Mouse (Mus musculus) embryo, embryonic 11.5 days (tissue): ENCODE measurements around the gene Usp13.
A peak's percentile ranks its signal among the peaks of the same experiment; 100 is the strongest.

Experiments used
- DNase-seq: peaks from one replicate; pipeline ENCODE4 v3.0.0-alpha.2; 2012; ENCODE audit warnings: low read depth, low spot score

The Usp13 gene

DNA sequence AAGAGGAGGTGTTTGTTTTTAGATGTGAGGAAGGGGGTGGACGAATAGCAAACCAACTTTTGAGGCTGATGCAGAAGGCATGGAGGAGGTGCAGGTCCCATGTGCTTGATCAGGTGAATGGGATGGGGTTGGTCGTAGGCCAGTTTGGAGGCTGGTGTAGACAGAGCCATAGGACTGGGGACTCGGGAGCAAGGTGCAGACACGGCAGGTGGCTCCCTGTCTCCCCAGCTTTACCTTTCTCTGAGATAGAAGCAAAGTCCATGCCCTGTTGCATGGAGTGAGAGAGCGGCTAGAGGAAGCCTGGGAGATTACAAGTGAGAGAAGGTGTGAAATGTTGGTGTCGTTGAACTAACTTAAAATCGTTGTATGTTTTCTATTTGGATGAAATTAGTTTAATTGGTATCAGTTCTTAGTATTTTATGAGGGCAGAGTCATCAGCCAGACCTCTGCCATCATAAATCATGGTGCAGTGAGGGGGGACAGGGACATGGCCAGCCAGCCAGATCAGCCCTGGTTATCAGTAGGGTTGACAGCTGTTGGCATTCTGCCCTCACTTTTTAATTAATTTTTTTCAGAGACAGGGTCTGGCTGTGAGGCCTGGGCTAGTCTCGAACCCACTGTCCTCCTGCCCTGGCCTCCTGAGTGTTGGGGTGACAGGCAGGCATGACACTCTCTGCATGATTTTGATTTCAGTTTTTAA, 122.6 kb downstream of the Usp13 start:
- no peak for DNase-seq

DNA sequence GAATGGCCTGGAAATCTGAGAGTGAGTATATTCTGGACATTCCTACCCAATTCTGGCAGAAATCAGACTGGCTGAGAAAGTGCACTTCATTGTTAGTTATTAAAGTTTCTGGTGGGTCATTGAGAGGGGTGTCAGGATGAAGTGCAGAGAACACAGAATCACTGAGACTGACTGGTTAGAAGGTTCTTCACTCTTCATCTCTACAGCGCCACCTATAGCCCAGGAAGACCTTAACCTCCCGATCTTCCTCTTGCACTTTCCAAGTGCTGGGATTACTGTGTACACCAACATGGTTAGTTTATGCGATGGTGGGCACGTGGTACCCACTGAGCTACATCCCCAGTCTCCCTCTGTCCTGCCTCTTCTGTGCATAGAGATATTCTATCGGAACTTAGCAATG, 130.1 kb downstream of the Usp13 start:
- no peak for DNase-seq

DNA sequence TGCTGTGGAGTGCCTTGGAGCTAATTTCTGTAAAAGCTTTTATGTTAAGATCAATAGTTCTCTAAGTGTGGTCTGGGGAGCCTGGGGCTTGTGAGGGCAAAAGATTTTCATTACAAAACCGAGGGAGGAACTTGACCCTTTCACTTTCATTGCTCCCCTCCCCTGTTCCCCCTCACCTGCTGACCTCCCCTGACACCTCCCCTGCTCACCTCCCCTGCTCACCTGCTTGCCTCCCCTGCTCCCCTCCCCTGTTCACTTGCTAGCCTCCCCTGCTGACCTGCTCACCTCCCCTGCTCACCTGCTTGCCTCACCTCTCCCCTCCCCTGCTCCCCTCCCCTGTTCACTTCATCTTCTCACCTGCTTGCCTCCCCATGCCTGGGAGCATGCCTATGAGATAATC, 134.0 kb downstream of the Usp13 start:
- DNase-seq, result no peak

DNA sequence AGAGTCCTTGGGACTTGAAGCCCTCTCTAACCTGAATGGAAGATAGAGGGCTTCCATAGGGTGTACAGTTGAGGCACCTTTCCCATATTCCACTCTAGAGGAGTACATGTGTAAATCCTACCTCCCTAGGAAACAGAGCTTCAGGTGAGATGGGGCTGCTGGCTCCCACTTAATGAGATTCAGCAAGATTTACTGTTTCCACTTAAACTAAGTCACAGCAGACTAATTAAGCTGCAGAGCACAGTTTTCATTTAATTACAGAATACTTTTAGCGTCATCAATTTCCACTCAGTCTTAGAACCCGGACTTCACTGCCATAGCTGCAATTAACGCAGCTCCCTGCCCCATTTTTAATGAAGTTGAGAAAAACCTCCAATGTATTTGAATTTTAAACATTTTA, 144.1 kb downstream of the Usp13 start:
- DNase-seq, result no peak

DNA sequence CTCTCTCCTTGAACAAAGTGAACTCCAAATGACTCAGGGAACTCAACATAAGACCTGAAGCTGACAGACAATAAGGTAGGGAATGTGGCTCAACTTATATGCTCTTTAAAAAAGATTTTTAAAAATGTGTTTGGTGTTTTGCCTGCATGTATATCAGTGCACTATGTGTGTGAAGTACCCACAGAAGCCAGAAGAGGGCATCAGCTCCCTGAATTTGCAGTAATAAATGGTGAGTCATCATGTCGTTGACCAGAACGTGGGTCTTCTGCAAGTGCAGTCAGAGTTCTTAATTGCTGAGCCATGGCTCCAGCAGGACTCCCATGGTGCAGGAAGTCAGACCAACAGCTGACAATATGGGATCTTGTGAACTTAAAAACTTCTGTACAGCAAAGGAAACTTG, 148.2 kb downstream of the Usp13 start:
- peak; percentile 23 for DNase-seq

DNA sequence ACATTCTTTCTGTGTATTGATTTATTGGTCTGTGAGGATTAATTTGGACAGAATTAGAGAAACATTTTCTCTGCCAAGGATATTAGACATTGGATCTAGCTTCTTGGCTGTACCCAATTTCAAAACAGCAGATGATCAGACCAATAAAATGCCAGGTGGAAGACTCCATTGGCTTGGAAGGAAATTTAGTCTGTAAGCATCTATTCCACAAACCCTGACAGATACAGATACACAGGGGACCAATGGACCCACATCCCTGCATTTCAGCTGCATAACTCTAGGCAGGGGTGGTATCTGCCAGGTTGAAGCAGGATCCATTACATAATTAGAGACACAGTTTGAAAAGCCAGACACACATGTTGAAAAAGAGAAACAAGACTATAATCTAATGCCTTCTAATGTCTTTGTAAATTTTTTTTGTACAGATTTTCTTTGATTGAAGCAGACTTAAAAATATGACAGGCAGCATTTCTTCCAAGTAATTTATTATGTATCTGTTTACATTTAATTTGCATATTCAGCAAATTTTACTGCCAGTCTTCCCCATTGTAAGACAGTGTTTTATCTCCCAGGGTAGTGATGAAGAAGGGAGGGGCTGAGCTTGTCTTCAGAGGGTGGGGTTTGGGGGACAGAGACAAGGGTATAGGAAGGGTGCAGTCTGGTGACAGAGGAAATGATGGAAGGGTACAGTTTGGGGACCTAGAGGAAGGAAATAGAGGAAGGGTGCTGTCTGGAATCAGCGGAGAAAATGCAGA, 151.5 kb downstream of the Usp13 start:
- no peak for DNase-seq

DNA sequence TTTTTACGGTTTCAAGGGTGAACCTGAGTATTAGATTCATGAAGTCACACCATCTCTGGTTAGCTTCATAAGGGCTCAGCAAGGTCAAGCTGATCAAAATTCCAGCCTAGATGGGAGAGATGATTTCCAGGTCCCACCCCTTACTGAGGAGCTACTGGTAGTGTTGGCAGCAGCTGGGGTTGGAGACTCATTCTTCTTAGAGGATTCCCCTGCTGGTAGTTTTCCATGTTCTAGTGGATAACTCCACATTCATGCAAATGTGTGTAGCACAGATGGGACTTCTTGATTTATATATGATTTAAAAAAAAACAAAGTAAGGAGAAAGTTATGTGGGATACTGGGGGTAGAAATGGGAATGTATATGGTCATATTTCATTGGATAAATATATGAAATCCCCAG, 152.9 kb downstream of the Usp13 start:
- DNase-seq, result no peak

DNA sequence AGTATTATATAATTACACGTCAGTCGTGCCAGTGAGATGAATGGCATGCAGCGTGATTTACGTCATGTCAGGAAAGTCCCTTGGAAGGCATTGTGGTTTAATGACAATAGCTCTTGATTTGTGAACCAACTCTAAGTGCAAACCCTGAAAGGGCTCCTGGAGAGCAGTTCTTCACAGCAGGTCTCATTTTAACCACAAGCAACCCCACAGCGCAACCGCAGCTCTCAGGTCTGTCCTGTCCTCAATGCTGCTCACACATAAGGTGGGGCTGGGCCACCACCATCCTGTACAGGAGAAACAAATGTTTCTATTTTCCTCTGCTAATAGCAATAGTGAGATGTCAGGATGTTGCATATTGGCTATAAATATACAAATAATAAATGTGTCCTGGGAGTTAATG, 161.9 kb downstream of the Usp13 start:
- no peak for DNase-seq

DNA sequence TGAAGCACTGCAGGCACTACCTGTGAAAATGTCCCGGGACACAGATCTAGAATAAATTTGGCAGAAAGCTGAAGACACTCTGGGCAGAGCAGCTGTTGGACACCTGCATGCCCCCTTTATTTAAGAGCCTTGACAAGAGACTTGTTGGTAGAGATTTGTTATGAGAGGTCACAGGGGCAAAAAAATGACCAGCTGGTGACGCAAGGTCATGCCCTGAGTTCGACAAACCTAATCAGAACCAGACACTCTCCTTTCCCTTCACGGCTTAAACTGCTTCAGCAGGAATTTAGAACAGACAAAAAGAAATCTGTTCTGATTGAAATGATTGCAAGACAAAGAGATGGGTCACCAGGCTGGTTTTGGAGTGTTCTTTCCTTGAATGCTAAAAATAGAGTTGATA, 162.6 kb downstream of the Usp13 start:
- peak; percentile 17 for DNase-seq

DNA sequence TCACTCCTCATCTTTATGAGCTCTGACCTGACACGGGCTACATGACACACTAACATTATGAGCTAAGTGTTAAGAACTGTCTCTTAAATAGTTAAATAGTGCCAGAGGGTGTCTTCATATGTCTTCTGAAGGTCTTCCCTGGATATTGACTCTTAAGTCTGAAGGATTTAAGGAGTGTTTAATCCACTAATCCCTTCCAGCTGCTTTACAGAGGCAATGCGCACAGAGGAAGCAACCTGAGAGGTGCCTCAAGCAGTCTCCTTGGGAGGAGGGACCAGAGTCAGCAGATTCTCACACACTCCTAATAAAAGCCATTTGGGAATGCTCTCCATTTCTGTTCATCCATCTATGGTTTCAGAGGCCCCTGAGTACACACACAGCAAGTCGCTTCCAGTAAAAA, 167.8 kb downstream of the Usp13 start:
- peak; percentile 23 for DNase-seq
